8 mouse cellular contexts compared by ENCODE assay signal in genomic region chr11:51539759-51540282, GRCm38 (mm10). TPM values are rescaled to one million over a fixed set of nuclear protein-coding genes. Genes with fewer than 3 reads are reported as not detected.
A peak's percentile ranks its signal among the peaks of the same experiment; 100 is the strongest.
DNase-seq lines count a peak whose midpoint lies in the region; ATAC-seq lines count a peak whose summit lies in the region.

No protein-coding gene starts in this region.

- no peak overlapping the region for H3K4me2 ChIP-seq in hindbrain, embryonic 11.5 days (replicated peaks; ENCODE audit: low read depth, low read length)
- no peak overlapping the region for H3K4me2 ChIP-seq in lung, embryonic 16.5 days (ENCODE audit: low read depth, low read length)

- DNase-seq in Muller cell, postnatal 12 days (ENCODE audit: inconsistent ontology term): peak; percentile 94
- DNase-seq in cerebellum, adult 9-11 months: peak; percentile 91
- DNase-seq in frontal cortex, adult 2 months (ENCODE audit: extremely low spot score in 1 of 2, low spot score in 1 of 2): peak; percentile 92 to 99
- DNase-seq in hindbrain, embryonic 11.5 days (ENCODE audit: low spot score): peak; percentile 99
- DNase-seq in layer of hippocampus, adult 9-11 months: peak; percentile 97
- DNase-seq in ovary, postnatal 36 days (ENCODE audit: low spot score): peak; percentile 89
- DNase-seq in thymus, postnatal 14 days: peak; percentile 97

- H3K9ac ChIP-seq in hindbrain, embryonic 11.5 days (ENCODE audit: low read depth, low read length): no peak overlapping the region
- H3K9ac ChIP-seq in lung, embryonic 16.5 days (ENCODE audit: low read length): no peak overlapping the region

- 17% methylated on average over 10 of the region's 10 CpGs for WGBS in hindbrain, embryonic 11.5 days
- WGBS in lung, embryonic 16.5 days: 6% methylated on average over 10 of the region's 10 CpGs

- no peak overlapping the region for H3K4me3 ChIP-seq in hindbrain, embryonic 11.5 days (ENCODE audit: low read depth, low read length)
- no peak overlapping the region for H3K4me3 ChIP-seq in lung, embryonic 16.5 days (ENCODE audit: low read length)

- H3K36me3 ChIP-seq in hindbrain, embryonic 11.5 days (ENCODE audit: control insufficient read depth, insufficient read depth, low read length): no peaks in the 10 kb centered on the region
- H3K36me3 ChIP-seq in lung, embryonic 16.5 days (ENCODE audit: control insufficient read depth, insufficient read depth, low read length): no peaks in the 10 kb centered on the region

- no peak overlapping the region for H3K27ac ChIP-seq in hindbrain, embryonic 11.5 days (ENCODE audit: low read depth, low read length)
- no peak overlapping the region for H3K27ac ChIP-seq in lung, embryonic 16.5 days (ENCODE audit: low read length)

- no peaks in the 10 kb centered on the region for H3K9me3 ChIP-seq in hindbrain, embryonic 11.5 days (ENCODE audit: control insufficient read depth, low read length)
- no peaks in the 10 kb centered on the region for H3K9me3 ChIP-seq in lung, embryonic 16.5 days (ENCODE audit: control insufficient read depth, low read length)

- no peaks in the 10 kb centered on the region for H3K27me3 ChIP-seq in hindbrain, embryonic 11.5 days (ENCODE audit: control insufficient read depth, insufficient read depth, low read length)
- H3K27me3 ChIP-seq in lung, embryonic 16.5 days (ENCODE audit: control insufficient read depth, insufficient read depth, low read depth, low read length): no peaks in the 10 kb centered on the region

- peak; percentile 81 for ATAC-seq in hindbrain, embryonic 11.5 days (ENCODE audit: low FRiP score)
- ATAC-seq in lung, embryonic 16.5 days (ENCODE audit: low read depth): peak; percentile 91

- H3K4me1 ChIP-seq in hindbrain, embryonic 11.5 days (replicated peaks; ENCODE audit: control insufficient read depth, insufficient read depth, low read length): no peaks in the 10 kb centered on the region
- no peaks in the 10 kb centered on the region for H3K4me1 ChIP-seq in lung, embryonic 16.5 days (replicated peaks; ENCODE audit: control insufficient read depth, insufficient read depth, low read length)

RNA-seq across cellular contexts. Expression of gene Phykpl, which starts 44.7 kb away (rescaled TPM):
- 8.2 and 10.0 TPM in 2 replicates for polyA plus RNA-seq in frontal cortex, adult 2 months (2012; rRNA removed)
- 10.1 and 13.2 TPM in 2 replicates for polyA plus RNA-seq in hindbrain, embryonic 11.5 days (2014; fragmentation: Nextera tagmentation; extraction: Ambion mirVana)
- polyA plus RNA-seq in lung, embryonic 16.5 days (2015; fragmentation: Nextera tagmentation; extraction: Ambion mirVana): 17.6 and 18.9 TPM in 2 replicates
